Mouse (Mus musculus) embryonic facial prominence, embryonic 14.5 days (tissue): ENCODE measurements around the gene Rusc2. TPM values are rescaled to one million over a fixed set of nuclear protein-coding genes. Genes with fewer than 3 reads are reported as not detected.

Source experiments
- ATAC-seq: fragments of 200-750 bp; cut with Nextera tagmentation; 2 replicates; pipeline ENCODE4 v1.8.0; 2017; ENCODE audit warnings: low read depth, moderate number of reproducible peaks, moderate TSS enrichment
- DNase-seq: peaks from one replicate; pipeline ENCODE4 v3.0.0-alpha.2; 2015; ENCODE audit warnings: low spot score
- H3K27ac ChIP-seq: fragments of 300-500 bp; sonication (generic); replicated peaks from 2 replicates; pipeline ENCODE4 v1.5.1; 2014; ENCODE audit warnings: low read depth, mild to moderate bottlenecking, low read length, moderate library complexity
- H3K27me3 ChIP-seq: fragments of 300-500 bp; sonication (generic); replicated peaks from 2 replicates; pipeline ENCODE4 v1.6.1; 2014; ENCODE audit warnings: low read length; ENCODE audit not compliant: control insufficient read depth, insufficient read depth
- H3K36me3 ChIP-seq: fragments of 300-500 bp; sonication (generic); 2 replicates; pipeline ENCODE4 v1.6.1; 2014; ENCODE audit warnings: low read length, mixed read lengths; ENCODE audit not compliant: control insufficient read depth, insufficient read depth
- H3K4me1 ChIP-seq: fragments of 300-500 bp; sonication (generic); 2 replicates; pipeline ENCODE4 v1.6.1; 2014; ENCODE audit warnings: antibody characterized with exemption, low read length; ENCODE audit not compliant: control insufficient read depth, insufficient read depth
- H3K4me2 ChIP-seq: fragments of 300-500 bp; sonication (generic); 2 replicates; pipeline ENCODE4 v1.6.1; 2014; ENCODE audit warnings: low read depth, mild to moderate bottlenecking, low read length, moderate library complexity, mixed read lengths
- H3K4me3 ChIP-seq: fragments of 300-500 bp; sonication (generic); 2 replicates; pipeline ENCODE4 v1.5.1; 2014; ENCODE audit warnings: low read depth, mild to moderate bottlenecking, low read length
- H3K9ac ChIP-seq: fragments of 300-500 bp; sonication (generic); 2 replicates; pipeline ENCODE4 v1.6.1; 2014; ENCODE audit warnings: low read depth, mild to moderate bottlenecking, low read length, moderate library complexity, mixed read lengths
- H3K9me3 ChIP-seq: fragments of 300-500 bp; sonication (generic); 2 replicates; pipeline ENCODE4 v1.6.1; 2016; ENCODE audit warnings: low read length; ENCODE audit not compliant: control insufficient read depth
- WGBS: fragments of 180-500 bp; shearing (Covaris S2); extraction: QIAGEN DNeasy Blood & Tissue Kit; methylation state at CpG from one replicate; pipeline ENCODE4 v1.1.7; 2014; 5-methylcytosine and 5-hydroxymethylcytosine counted together
- polyA plus RNA-seq: library from polyadenylated mRNA; unstranded; fragments of >200 nt; fragmentation: Nextera tagmentation; extraction: Ambion mirVana; gene quantifications from 2 replicates; pipeline ENCODE4 v1.2.1, GENCODE M21; 2014

The Rusc2 gene
- polyA plus RNA-seq, 1 experiment from 2014 or later = 11.5 TPM

DNA sequence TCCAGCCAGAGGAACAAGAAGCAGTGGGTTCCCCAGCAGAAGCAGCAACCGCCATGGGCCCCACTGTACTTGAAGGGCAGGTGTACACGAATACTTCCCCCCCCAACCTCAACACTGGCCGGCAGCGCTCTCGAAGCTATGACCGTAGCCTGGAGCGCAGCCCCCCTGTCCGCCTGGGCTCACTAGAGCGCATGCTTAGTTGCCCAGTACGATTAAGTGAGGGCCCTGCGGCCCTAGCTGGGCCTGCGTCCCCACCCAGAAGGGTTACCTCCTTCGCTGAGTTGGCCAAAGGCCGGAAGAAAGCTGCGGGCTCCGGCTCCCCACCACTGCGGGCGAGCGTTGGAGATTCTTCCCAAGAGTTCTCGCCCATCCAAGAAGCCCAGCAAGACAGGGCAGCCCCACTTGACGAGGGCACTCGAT, 34.3 kb downstream of the Rusc2 start:
- Histone ChIP-seq H3K9me3 (no peaks in the 10 kb centered on the region), H3K4me2 (no peak overlapping the region), H3K36me3 (peaks cover 34% of the 10 kb centered on the region), H3K27ac (no peak overlapping the region), H3K27me3 (no peaks in the 10 kb centered on the region), H3K4me1 (no peaks in the 10 kb centered on the region), H3K9ac (no peak overlapping the region), H3K4me3 (no peak overlapping the region)
- DNase-seq (no peak), ATAC-seq (no peak)
- WGBS = 95% methylated on average over 22 of the region's 22 CpGs

DNA sequence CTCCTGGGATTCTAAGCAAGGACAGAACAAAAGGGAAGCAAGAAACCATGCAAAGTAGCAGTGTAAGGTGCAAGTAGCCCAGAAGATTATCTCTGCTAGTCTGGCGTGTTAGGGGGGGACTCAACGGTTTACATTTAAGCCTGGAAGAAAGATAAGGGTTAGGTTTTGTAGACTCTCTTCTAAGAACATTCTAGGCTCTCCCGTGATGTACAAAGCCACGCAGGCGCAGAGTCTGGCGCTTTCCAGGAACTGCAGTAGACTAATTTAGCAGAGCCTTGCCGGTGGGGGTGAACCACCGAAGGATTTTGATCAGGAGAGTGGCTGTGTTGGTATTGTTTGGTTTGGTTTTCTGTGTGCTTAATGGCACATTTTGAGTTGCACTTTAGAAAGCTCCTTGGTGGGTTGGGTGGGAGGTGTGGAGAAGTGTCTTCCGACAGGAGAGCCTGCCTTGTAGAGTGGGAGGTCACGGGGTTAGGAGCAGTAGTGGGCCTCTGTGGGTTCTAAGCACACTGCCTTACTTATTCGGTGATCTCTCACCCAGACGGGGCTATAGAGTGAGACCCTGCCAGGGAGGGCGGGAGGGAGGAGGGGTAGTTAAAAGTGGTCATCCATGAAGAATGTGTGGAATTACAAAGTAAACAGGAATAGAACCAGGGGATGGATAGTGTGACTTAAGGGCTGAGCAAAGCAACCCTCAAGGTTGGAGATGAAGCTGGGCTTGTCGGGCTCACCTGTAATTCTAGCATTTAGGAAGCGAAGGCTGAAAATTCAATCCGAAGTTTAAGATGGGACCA, 35.7 kb downstream of the Rusc2 start:
- no peak overlapping the region for H3K27ac ChIP-seq
- peaks cover 43% of the 10 kb centered on the region for H3K36me3 ChIP-seq
- H3K9ac ChIP-seq = 0 out of 2 replicates have a peak overlapping the region, but pooled peaks have one; percentile 1
- H3K4me1 ChIP-seq = no peaks in the 10 kb centered on the region
- 77% methylated on average over 16 of the region's 16 CpGs for WGBS
- no peak for ATAC-seq
- no peaks in the 10 kb centered on the region for H3K27me3 ChIP-seq
- H3K4me3 ChIP-seq = no peak overlapping the region
- H3K4me2 ChIP-seq = no peak overlapping the region
- H3K9me3 ChIP-seq = no peaks in the 10 kb centered on the region
- DNase-seq = no peak

DNA sequence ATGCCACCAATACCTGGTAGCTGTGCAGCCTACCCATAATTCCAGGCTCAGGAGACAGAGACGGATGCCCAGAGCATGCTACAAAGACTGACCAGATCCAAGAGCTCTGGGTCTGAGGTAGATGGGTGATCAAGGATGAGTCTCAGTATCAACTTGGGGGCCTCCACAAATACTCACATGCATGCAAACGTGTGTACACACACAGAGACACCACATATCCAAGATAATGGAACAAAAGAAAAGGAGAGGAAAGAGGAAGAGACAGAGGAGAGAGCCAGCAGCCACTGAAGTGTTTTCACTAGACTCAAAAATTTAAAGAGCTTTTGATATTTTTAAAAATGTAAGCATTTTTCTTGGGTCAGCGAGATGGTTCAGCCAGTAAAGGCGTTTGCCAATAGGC, 36.7 kb downstream of the Rusc2 start:
- Histone ChIP-seq H3K4me2 (no peak overlapping the region), H3K27me3 (no peaks in the 10 kb centered on the region), H3K9ac (peak overlapping the region; percentile 22; the same call in 1 of the 2 replicates), H3K36me3 (peaks cover 53% of the 10 kb centered on the region), H3K4me1 (no peaks in the 10 kb centered on the region), H3K4me3 (no peak overlapping the region), H3K9me3 (no peaks in the 10 kb centered on the region), H3K27ac (no peak overlapping the region)
- ATAC-seq (no peak), DNase-seq (no peak)
- WGBS = 67% methylated on average over 4 of the region's 4 CpGs

DNA sequence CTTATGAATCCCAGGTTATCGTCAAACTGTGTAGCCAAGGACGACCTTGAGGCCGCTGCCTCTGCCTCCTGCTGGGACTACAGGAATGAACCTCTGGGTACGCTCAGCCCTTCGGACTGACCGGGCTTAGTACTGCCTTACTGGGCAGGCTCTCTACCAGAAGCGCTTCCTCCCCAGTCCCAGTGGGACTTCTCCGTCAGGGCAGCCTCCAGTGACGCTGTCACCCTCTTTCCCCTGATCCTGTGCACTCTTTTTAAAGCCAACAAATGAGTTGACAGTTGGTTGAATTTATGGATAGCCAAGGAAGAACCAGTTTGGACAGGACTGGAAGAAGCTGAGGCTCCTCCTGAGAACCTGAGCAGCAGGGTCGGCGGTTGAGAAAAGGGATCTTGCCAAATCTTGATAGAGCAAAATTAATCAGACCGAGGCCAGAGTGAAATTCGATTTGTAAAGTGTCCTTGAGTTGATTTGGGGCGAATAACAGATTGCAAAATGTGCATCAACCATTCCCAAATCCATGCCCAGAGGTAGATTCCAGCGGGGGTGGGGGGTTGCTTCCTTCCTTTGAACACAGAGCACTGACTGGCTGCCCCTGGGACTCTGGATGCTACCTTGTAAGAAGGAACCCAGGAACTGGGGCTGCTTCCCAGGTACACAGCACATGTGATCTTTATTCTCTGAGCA, 37.3 kb downstream of the Rusc2 start:
- Histone ChIP-seq H3K4me3 (no peak overlapping the region), H3K9me3 (no peaks in the 10 kb centered on the region), H3K4me2 (no peak overlapping the region), H3K9ac (no peak overlapping the region), H3K27me3 (peaks cover 4% of the 10 kb centered on the region; the same call in 1 of the 2 replicates), H3K4me1 (no peaks in the 10 kb centered on the region), H3K36me3 (peaks cover 59% of the 10 kb centered on the region), H3K27ac (no peak overlapping the region)
- WGBS = 51% methylated on average over 15 of the region's 15 CpGs
- no peak for DNase-seq
- no peak for ATAC-seq

DNA sequence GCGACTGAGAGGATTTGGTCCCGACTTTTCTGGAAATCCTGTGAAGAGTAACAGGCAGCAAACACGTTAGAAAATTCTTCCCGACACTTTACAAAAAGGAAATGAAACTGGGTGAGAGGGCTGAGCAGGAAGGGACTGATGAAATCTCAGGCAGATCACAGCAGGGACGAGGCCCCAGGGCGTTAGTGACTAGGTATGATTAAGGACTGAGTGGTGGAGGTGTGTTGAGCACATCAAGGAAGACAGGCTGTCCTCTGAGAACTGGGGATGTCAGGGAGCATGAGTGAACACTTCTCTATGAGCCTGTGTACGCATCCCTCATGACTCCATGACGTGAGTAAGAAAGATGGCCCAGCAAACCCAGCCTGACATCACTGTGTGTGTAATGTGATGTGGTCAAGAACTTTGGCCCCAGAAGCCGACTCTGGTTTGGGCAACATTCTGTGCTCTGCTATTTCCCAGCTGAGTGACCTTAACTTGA, 38.1 kb downstream of the Rusc2 start:
- Histone ChIP-seq H3K4me3 (no peak overlapping the region), H3K36me3 (peaks cover 63% of the 10 kb centered on the region), H3K9ac (0 out of 2 replicates have a peak overlapping the region, but pooled peaks have one; percentile 3), H3K27ac (peak overlapping the region; percentile 28), H3K4me1 (no peaks in the 10 kb centered on the region), H3K27me3 (peaks cover 11% of the 10 kb centered on the region; the same call in 1 of the 2 replicates), H3K4me2 (no peak overlapping the region), H3K9me3 (no peaks in the 10 kb centered on the region)
- 55% methylated on average over 9 of the region's 9 CpGs for WGBS
- DNase-seq (no peak), ATAC-seq (no peak)

DNA sequence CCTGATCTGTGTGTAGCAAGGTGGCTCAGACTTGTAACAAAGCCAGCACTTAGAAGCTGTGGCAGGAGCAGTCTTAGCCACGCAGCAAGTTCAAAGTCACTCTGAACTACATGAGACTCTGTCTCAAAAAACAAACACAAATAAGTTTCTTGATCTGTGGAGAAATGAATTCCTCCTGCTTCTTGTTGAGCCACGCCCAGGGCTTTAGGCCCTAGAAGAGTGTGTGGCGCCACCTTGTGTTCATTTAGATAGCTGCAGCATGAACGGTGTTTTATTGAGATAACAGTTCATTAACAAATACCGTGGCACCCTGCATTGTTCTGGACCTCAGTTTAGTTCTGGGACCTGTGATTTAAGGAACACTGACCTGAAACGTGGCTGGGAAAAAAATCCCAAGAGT, 38.5 kb downstream of the Rusc2 start:
- Histone ChIP-seq H3K4me2 (no peak overlapping the region), H3K9me3 (no peaks in the 10 kb centered on the region), H3K27ac (0 out of 2 replicates have a peak overlapping the region, but pooled peaks have one; percentile 28), H3K4me1 (no peaks in the 10 kb centered on the region; the same call in 1 of the 2 replicates), H3K36me3 (peaks cover 64% of the 10 kb centered on the region), H3K27me3 (peaks cover 15% of the 10 kb centered on the region; the same call in 1 of the 2 replicates), H3K4me3 (no peak overlapping the region), H3K9ac (0 out of 2 replicates have a peak overlapping the region, but pooled peaks have one; percentile 3)
- WGBS = 2% methylated on average over 6 of the region's 6 CpGs
- ATAC-seq (0 out of 2 replicates have a peak, but pooled peaks have one; percentile 28), DNase-seq (peak; percentile 93)

DNA sequence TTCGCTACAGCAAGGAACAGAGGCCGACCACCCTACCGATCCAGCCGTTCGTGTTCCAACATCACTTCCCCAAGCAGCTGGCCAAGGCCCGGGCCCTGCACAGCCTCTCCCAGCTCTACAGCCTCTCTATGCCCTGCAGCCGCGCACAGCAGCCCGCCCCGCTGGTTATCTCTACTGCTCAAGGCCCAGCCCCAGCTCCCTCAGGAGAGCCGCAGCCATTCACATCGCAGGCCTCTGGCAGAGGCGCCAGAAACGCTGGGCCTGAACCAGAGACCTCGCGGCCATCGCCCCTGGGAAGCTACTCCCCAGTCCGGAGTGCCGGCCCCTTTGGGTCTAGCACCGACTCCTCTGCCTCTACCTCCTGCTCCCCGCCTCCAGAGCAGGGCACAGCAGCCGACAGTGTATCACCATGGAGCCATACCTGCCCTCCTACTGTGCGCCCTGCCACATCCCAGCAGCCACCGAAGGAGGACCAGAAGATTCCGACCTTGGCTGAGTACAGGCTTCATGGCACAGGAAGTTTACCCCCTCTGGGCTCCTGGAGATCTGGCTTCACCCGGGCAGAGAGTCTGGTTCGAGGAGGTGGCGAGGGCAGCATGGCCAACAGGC, 40.0 kb downstream of the Rusc2 start:
- H3K4me3 ChIP-seq = no peak overlapping the region
- no peaks in the 10 kb centered on the region; the same call in 1 of the 2 replicates for H3K4me1 ChIP-seq
- ATAC-seq (no peak), DNase-seq (no peak)
- H3K9ac ChIP-seq = no peak overlapping the region
- no peak overlapping the region for H3K27ac ChIP-seq
- no peaks in the 10 kb centered on the region for H3K9me3 ChIP-seq
- H3K27me3 ChIP-seq = peaks cover 29% of the 10 kb centered on the region
- H3K4me2 ChIP-seq = no peak overlapping the region
- 84% methylated on average over 20 of the region's 28 CpGs for WGBS
- peaks cover 64% of the 10 kb centered on the region for H3K36me3 ChIP-seq

DNA sequence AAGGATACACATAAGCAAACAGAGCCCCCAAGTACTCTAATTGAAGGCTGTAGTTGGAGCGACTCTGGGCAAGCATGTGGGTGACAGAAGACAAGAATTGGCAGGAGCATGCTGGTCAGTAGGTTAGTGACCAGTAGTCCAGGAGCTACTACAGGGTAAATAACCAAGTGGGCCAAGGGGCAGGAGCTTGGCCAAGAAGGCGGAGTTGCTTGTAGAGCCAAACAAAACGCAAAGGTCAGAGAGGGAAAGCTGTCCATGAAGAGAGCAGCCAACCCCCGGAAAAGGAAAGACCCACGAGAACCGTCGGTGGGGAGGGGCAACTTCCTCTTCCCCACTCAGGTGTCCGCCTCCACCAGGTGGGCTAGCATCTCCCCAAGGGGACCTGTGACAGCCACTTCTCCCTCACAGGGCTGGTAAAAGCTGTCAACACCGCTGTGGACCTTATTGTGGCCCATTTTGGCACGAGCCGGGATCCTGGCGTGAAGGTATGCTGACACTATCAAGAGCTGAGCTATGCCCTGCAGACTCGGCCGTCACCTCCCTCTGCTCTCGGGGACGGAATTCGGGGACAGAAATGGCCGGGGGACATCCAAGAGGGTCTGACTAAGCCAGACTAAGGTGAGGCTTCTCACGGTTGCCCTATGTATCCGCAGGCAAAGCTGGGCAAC, 41.6 kb downstream of the Rusc2 start:
- peaks cover 56% of the 10 kb centered on the region for H3K36me3 ChIP-seq
- H3K4me3 ChIP-seq = no peak overlapping the region
- no peak overlapping the region for H3K4me2 ChIP-seq
- H3K4me1 ChIP-seq = no peaks in the 10 kb centered on the region; the same call in 1 of the 2 replicates
- no peak overlapping the region for H3K9ac ChIP-seq
- DNase-seq (no peak), ATAC-seq (no peak)
- H3K27me3 ChIP-seq = peaks cover 44% of the 10 kb centered on the region
- no peaks in the 10 kb centered on the region for H3K9me3 ChIP-seq
- no peak overlapping the region for H3K27ac ChIP-seq
- 89% methylated on average over 20 of the region's 20 CpGs for WGBS
